Mouse (Mus musculus): ENCODE measurements around the gene Pard6a.

The Pard6a gene

GRCm38 (mm10) chr8:105702001-105702401 lies 1.1 kb downstream of the Pard6a start:
- peak; percentile 16 for DNase-seq

GRCm38 (mm10) chr8:105702731-105703415 lies 1.9 kb downstream of the Pard6a start:
- peak; percentile 14 for DNase-seq

GRCm38 (mm10) chr8:105704146-105704812 lies 3.3 kb downstream of the Pard6a start:
- DNase-seq: peak; percentile 14

GRCm38 (mm10) chr8:105704955-105705354 lies 4.0 kb downstream of the Pard6a start:
- no peak for DNase-seq

GRCm38 (mm10) chr8:105706426-105706825 lies 5.5 kb downstream of the Pard6a start:
- peak; percentile 12 for DNase-seq

- DNase-seq: peak; percentile 94
Observed at GRCm38 (mm10) chr8:105707498-105708403, 6.8 kb downstream of the Pard6a start, which contains the start of the genes 4933405L10Rik and Enkd1. Gene 4933405L10Rik (plus strand): TSS chr8:105707655. Gene Enkd1 (minus strand): TSS chr8:105708210.

GRCm38 (mm10) chr8:105708675-105709074 lies 7.7 kb downstream of the Pard6a start:
- no peak for DNase-seq

- no peak for DNase-seq
Observed at GRCm38 (mm10) chr8:105709317-105709716, 8.4 kb downstream of the Pard6a start.

- no peak for DNase-seq
Observed at GRCm38 (mm10) chr8:105712286-105712685, 11.3 kb downstream of the Pard6a start.

GRCm38 (mm10) chr8:105714139-105714538 lies 13.2 kb downstream of the Pard6a start:
- DNase-seq: peak; percentile 95

GRCm38 (mm10) chr8:105715042-105715441 lies 14.1 kb downstream of the Pard6a start:
- DNase-seq: peak; percentile 50

- DNase-seq: no peak
Observed at GRCm38 (mm10) chr8:105716302-105716945, 15.5 kb downstream of the Pard6a start.

GRCm38 (mm10) chr8:105719637-105720036 lies 18.7 kb downstream of the Pard6a start:
- no peak for DNase-seq

- DNase-seq: no peak
Observed at GRCm38 (mm10) chr8:105722861-105723260, 21.9 kb downstream of the Pard6a start.

GRCm38 (mm10) chr8:105725726-105726125 lies 24.8 kb downstream of the Pard6a start:
- no peak for DNase-seq

- peak; percentile 64 for DNase-seq
Observed at GRCm38 (mm10) chr8:105727397-105728124, 26.6 kb downstream of the Pard6a start.

- no peak for DNase-seq
Observed at GRCm38 (mm10) chr8:105732186-105732585, 31.2 kb downstream of the Pard6a start.

GRCm38 (mm10) chr8:105739216-105739615 lies 38.3 kb downstream of the Pard6a start:
- DNase-seq: no peak

- DNase-seq: no peak
Observed at GRCm38 (mm10) chr8:105743301-105743700, 42.4 kb downstream of the Pard6a start.

GRCm38 (mm10) chr8:105750606-105751005 lies 49.7 kb downstream of the Pard6a start:
- DNase-seq: peak; percentile 92

All from kidney, postnatal 10 days (tissue).